Comparison of ENCODE assay signal across 7 mouse cellular contexts in genomic region chr13:58543066-58543465, GRCm38 (mm10).
DNase-seq lines count a peak whose midpoint lies in the region; ATAC-seq and TF ChIP-seq lines count a peak whose summit lies in the region.

No protein-coding gene starts in this region.

- no peaks in the 10 kb centered on the region for H3K27me3 ChIP-seq in intestine, embryonic 14.5 days (replicated peaks; ENCODE audit: control insufficient read depth, insufficient read depth, low read length)
- no peaks in the 10 kb centered on the region for H3K27me3 ChIP-seq in midbrain, embryonic 12.5 days
- no peaks in the 10 kb centered on the region for H3K27me3 ChIP-seq in small intestine, adult 2 months (ENCODE audit: control insufficient read depth, insufficient read depth, low read length)

- H3K4me3 ChIP-seq in intestine, embryonic 14.5 days (ENCODE audit: low read depth, low read length) = no peak overlapping the region
- no peak overlapping the region for H3K4me3 ChIP-seq in midbrain, embryonic 12.5 days
- no peak overlapping the region for H3K4me3 ChIP-seq in small intestine, adult 2 months (ENCODE audit: low read depth, low read length)

- no peaks in the 10 kb centered on the region for H3K36me3 ChIP-seq in intestine, embryonic 14.5 days (ENCODE audit: control insufficient read depth, insufficient read depth, low read length)
- H3K36me3 ChIP-seq in midbrain, embryonic 12.5 days = no peaks in the 10 kb centered on the region
- H3K36me3 ChIP-seq in small intestine, adult 2 months (ENCODE audit: control insufficient read depth, insufficient read depth, low read length) = no peaks in the 10 kb centered on the region

- H3K9me3 ChIP-seq in intestine, embryonic 14.5 days (ENCODE audit: control insufficient read depth, low read length) = no peaks in the 10 kb centered on the region
- H3K9me3 ChIP-seq in midbrain, embryonic 12.5 days = no peaks in the 10 kb centered on the region

- H3K27ac ChIP-seq in intestine, embryonic 14.5 days (ENCODE audit: low read depth) = no peak overlapping the region
- no peak overlapping the region for H3K27ac ChIP-seq in midbrain, embryonic 12.5 days (replicated peaks)
- H3K27ac ChIP-seq in small intestine, adult 2 months (ENCODE audit: insufficient read depth, low read depth, low read length) = no peak overlapping the region

- ATAC-seq in intestine, embryonic 14.5 days (replicated peaks; ENCODE audit: low FRiP score, low TSS enrichment, low read depth) = peak; percentile 74; the same call in 1 of the 2 replicates
- peak; percentile 63; the same call in 1 of the 2 replicates for ATAC-seq in midbrain, embryonic 12.5 days (ENCODE audit: low FRiP score, low read depth)

- intact Hi-C loops in gastrocnemius, postnatal 36 days (cut with DNase I) = loop anchor here (5.0 to 10.0 kb wide), 3 partner anchors 158 to 388 kb away; partner anchors contain the start of genes 2210016F16Rik and Idnk
- intact Hi-C loops in left cerebral cortex, postnatal 25 days (cut with DNase I) = loop anchor here (2.0 to 10.0 kb wide), 4 partner anchors 142 to 388 kb away; partner anchors contain the start of genes 2210016F16Rik and Idnk

- DNase-seq in adrenal gland, adult 18-20 months (ENCODE audit: low spot score in 2 of 2) = peak; percentile 78 to 84
- DNase-seq in embryo, embryonic 10.5 days (ENCODE audit: low spot score) = peak; percentile 88
- peak; percentile 69 to 74 for DNase-seq in gastrocnemius, postnatal 36 days
- peak; percentile 91 for DNase-seq in intestine, embryonic 14.5 days (ENCODE audit: low spot score)
- DNase-seq in left cerebral cortex, postnatal 25 days (ENCODE audit: low spot score in 2 of 2) = peak; percentile 74 to 78

- WGBS in intestine, embryonic 14.5 days = 42% methylated on average over 7 of the region's 7 CpGs
- 43% methylated on average over 7 of the region's 7 CpGs for WGBS in midbrain, embryonic 12.5 days
- 40% methylated on average over 7 of the region's 7 CpGs for WGBS in small intestine, adult 2 months

- no peak overlapping the region for H3K9ac ChIP-seq in intestine, embryonic 14.5 days (ENCODE audit: low read length)
- no peak overlapping the region for H3K9ac ChIP-seq in midbrain, embryonic 12.5 days (replicated peaks)

- no peak for TF ChIP-seq POLR2A in small intestine, adult 2 months (IDR thresholded peaks at IDR 0.05; ENCODE audit: low read depth, low read length)

- no peak overlapping the region for H3K4me2 ChIP-seq in intestine, embryonic 14.5 days (ENCODE audit: low read length)
- H3K4me2 ChIP-seq in midbrain, embryonic 12.5 days (replicated peaks) = no peak overlapping the region

- H3K4me1 ChIP-seq in intestine, embryonic 14.5 days (replicated peaks; ENCODE audit: control insufficient read depth, insufficient read depth, low read length) = peaks cover 7% of the 10 kb centered on the region; the same call in 1 of the 2 replicates
- H3K4me1 ChIP-seq in midbrain, embryonic 12.5 days = peaks cover 26% of the 10 kb centered on the region
- H3K4me1 ChIP-seq in small intestine, adult 2 months (ENCODE audit: control insufficient read depth, insufficient read depth, insufficient read length, low read length) = no peaks in the 10 kb centered on the region

- TF ChIP-seq CTCF in small intestine, adult 2 months (IDR thresholded peaks at IDR 0.05; ENCODE audit: extremely low read depth, insufficient read length, insufficient replicate concordance, low read depth, low read length) = peak; percentile 96
